Mouse (Mus musculus) midbrain, embryonic 11.5 days (tissue): Measurements from ENCODE around the gene Spon1. TPM values are rescaled to one million over a fixed set of nuclear protein-coding genes. Genes with fewer than 3 reads are reported as not detected.

Experiments used
- ATAC-seq: fragments of 200-750 bp; cut with Nextera tagmentation; 2 replicates; pipeline ENCODE4 v1.8.0; 2017; ENCODE audit warnings: moderate TSS enrichment, moderate library complexity; ENCODE audit not compliant: low FRiP score
- DNase-seq: peaks from one replicate; pipeline ENCODE4 v3.0.0; 2015; ENCODE audit warnings: low spot score; ENCODE audit errors: missing footprints
- H3K27ac ChIP-seq: fragments of 300-500 bp; sonication (generic); 2 replicates; pipeline ENCODE4 v1.5.1; 2014; ENCODE audit warnings: low read depth, low read length
- H3K27me3 ChIP-seq: fragments of 300-500 bp; sonication (generic); 2 replicates; pipeline ENCODE4 v1.6.1; 2014; ENCODE audit warnings: mild to moderate bottlenecking, low read length, moderate library complexity, mixed read lengths; ENCODE audit not compliant: control insufficient read depth, insufficient read depth
- H3K36me3 ChIP-seq: fragments of 300-500 bp; sonication (generic); 2 replicates; pipeline ENCODE4 v1.6.1; 2014; ENCODE audit warnings: mild to moderate bottlenecking, low read length, moderate library complexity, mixed read lengths; ENCODE audit not compliant: control insufficient read depth, insufficient read depth
- H3K4me1 ChIP-seq: fragments of 300-500 bp; sonication (generic); 2 replicates; pipeline ENCODE4 v1.6.1; 2014; ENCODE audit warnings: low read length; ENCODE audit not compliant: control insufficient read depth, insufficient read depth
- H3K4me2 ChIP-seq: fragments of 300-500 bp; sonication (generic); 2 replicates; pipeline ENCODE4 v1.6.1; 2014; ENCODE audit warnings: mild to moderate bottlenecking, moderate library complexity
- H3K4me3 ChIP-seq: fragments of 300-500 bp; sonication (generic); 2 replicates; pipeline ENCODE4 v1.5.1; 2014; ENCODE audit warnings: low read depth, low read length
- H3K9ac ChIP-seq: fragments of 300-500 bp; sonication (generic); 2 replicates; pipeline ENCODE4 v1.6.1; 2014; ENCODE audit warnings: low read length
- H3K9me3 ChIP-seq: fragments of 300-500 bp; sonication (generic); 2 replicates; pipeline ENCODE4 v1.6.1; 2016; ENCODE audit warnings: low read length; ENCODE audit not compliant: control insufficient read depth
- WGBS: fragments of 180-500 bp; shearing (Covaris S2); extraction: QIAGEN DNeasy Blood & Tissue Kit; methylation state at CpG from one replicate; pipeline ENCODE4 v1.1.7; 2014; 5-methylcytosine and 5-hydroxymethylcytosine counted together
- polyA plus RNA-seq: library from polyadenylated mRNA; unstranded; fragments of >200 nt; fragmentation: Nextera tagmentation; extraction: Ambion mirVana; gene quantifications from 2 replicates; pipeline ENCODE4 v1.2.1, GENCODE M21; 2014

Spon1 gene
- polyA plus RNA-seq, 1 experiment from 2014 or later, result 61.3 TPM

GRCm38 (mm10) chr7:113742644-113743043 is 23.2 kb upstream of the Spon1 start:
- Histone ChIP-seq H3K27me3 (no peaks in the 10 kb centered on the region), H3K27ac (no peak overlapping the region), H3K9ac (no peak overlapping the region), H3K9me3 (no peaks in the 10 kb centered on the region), H3K4me3 (no peak overlapping the region), H3K4me2 (no peak overlapping the region), H3K36me3 (no peaks in the 10 kb centered on the region), H3K4me1 (no peaks in the 10 kb centered on the region)
- ATAC-seq (no peak), DNase-seq (no peak)
- 96% methylated on average over 4 of the region's 4 CpGs for WGBS

- DNase-seq (no peak), ATAC-seq (no peak)
- no peak overlapping the region for H3K27ac ChIP-seq
Observed at GRCm38 (mm10) chr7:113743982-113744381, 21.8 kb upstream of the Spon1 start.

GRCm38 (mm10) chr7:113756616-113757015 is 9.2 kb upstream of the Spon1 start:
- 0 out of 2 replicates have a peak, but pooled peaks cover 2% of the 10 kb centered on the region for H3K27me3 ChIP-seq
- DNase-seq (no peak), ATAC-seq (no peak)
- 83% methylated on average over 2 of the region's 2 CpGs for WGBS
- no peaks in the 10 kb centered on the region for H3K36me3 ChIP-seq
- H3K4me1 ChIP-seq, result no peaks in the 10 kb centered on the region
- no peaks in the 10 kb centered on the region for H3K9me3 ChIP-seq
- H3K4me2 ChIP-seq, result no peak overlapping the region
- no peak overlapping the region for H3K9ac ChIP-seq
- H3K27ac ChIP-seq, result no peak overlapping the region
- H3K4me3 ChIP-seq, result no peak overlapping the region

More at GRCm38 (mm10) chr7:113743982-113744381, 21.8 kb upstream of the Spon1 start:
- Histone ChIP-seq H3K36me3 (no peaks in the 10 kb centered on the region), H3K9me3 (no peaks in the 10 kb centered on the region), H3K4me2 (no peak overlapping the region), H3K4me1 (no peaks in the 10 kb centered on the region), H3K27me3 (no peaks in the 10 kb centered on the region), H3K9ac (no peak overlapping the region), H3K4me3 (no peak overlapping the region)
- WGBS, result 42% methylated on average over 5 of the region's 5 CpGs

- H3K9ac ChIP-seq, result no peak overlapping the region
- DNase-seq (peak; percentile 90), ATAC-seq (peak; percentile 57; the same call in 1 of the 2 replicates)
- no peaks in the 10 kb centered on the region for H3K36me3 ChIP-seq
- H3K27ac ChIP-seq, result no peak overlapping the region
- no peak overlapping the region for H3K4me2 ChIP-seq
- H3K27me3 ChIP-seq, result peaks cover 2% of the 10 kb centered on the region; the same call in 1 of the 2 replicates
- peaks cover 4% of the 10 kb centered on the region; the same call in 1 of the 2 replicates for H3K9me3 ChIP-seq
- no peak overlapping the region for H3K4me3 ChIP-seq
- no peaks in the 10 kb centered on the region for H3K4me1 ChIP-seq
- WGBS, result 19% methylated on average over 1 of the region's 1 CpGs
Observed at GRCm38 (mm10) chr7:113759212-113759611, 6.6 kb upstream of the Spon1 start.

GRCm38 (mm10) chr7:113765133-113765532 is 665 bp upstream of the Spon1 start:
- Histone ChIP-seq H3K36me3 (no peaks in the 10 kb centered on the region), H3K27me3 (peaks cover 28% of the 10 kb centered on the region), H3K9ac (no peak overlapping the region), H3K27ac (no peak overlapping the region), H3K4me2 (no peak overlapping the region), H3K4me1 (peaks cover 15% of the 10 kb centered on the region), H3K9me3 (peaks cover 4% of the 10 kb centered on the region; the same call in 1 of the 2 replicates), H3K4me3 (no peak overlapping the region)
- ATAC-seq (no peak), DNase-seq (no peak)
- 85% methylated on average over 5 of the region's 5 CpGs for WGBS

GRCm38 (mm10) chr7:113766498-113766941 is 722 bp downstream of the Spon1 start:
- Histone ChIP-seq H3K27ac (peak overlapping the region; percentile 40; the same call in 1 of the 2 replicates), H3K27me3 (peaks cover 25% of the 10 kb centered on the region), H3K4me2 (peak overlapping the region; percentile 98), H3K36me3 (no peaks in the 10 kb centered on the region), H3K4me3 (peak overlapping the region; percentile 57), H3K4me1 (peaks cover 15% of the 10 kb centered on the region), H3K9ac (peak overlapping the region; percentile 68), H3K9me3 (peaks cover 4% of the 10 kb centered on the region; the same call in 1 of the 2 replicates)
- WGBS, result under 1% methylated on average over 27 of the region's 27 CpGs
- ATAC-seq (peak; percentile 62), DNase-seq (no peak)

GRCm38 (mm10) chr7:113767546-113767945 is 1.7 kb downstream of the Spon1 start:
- H3K4me2 ChIP-seq, result peak overlapping the region; percentile 98
- H3K9ac ChIP-seq, result peak overlapping the region; percentile 68
- peak overlapping the region; percentile 1; the same call in 1 of the 2 replicates for H3K27ac ChIP-seq

DNA sequence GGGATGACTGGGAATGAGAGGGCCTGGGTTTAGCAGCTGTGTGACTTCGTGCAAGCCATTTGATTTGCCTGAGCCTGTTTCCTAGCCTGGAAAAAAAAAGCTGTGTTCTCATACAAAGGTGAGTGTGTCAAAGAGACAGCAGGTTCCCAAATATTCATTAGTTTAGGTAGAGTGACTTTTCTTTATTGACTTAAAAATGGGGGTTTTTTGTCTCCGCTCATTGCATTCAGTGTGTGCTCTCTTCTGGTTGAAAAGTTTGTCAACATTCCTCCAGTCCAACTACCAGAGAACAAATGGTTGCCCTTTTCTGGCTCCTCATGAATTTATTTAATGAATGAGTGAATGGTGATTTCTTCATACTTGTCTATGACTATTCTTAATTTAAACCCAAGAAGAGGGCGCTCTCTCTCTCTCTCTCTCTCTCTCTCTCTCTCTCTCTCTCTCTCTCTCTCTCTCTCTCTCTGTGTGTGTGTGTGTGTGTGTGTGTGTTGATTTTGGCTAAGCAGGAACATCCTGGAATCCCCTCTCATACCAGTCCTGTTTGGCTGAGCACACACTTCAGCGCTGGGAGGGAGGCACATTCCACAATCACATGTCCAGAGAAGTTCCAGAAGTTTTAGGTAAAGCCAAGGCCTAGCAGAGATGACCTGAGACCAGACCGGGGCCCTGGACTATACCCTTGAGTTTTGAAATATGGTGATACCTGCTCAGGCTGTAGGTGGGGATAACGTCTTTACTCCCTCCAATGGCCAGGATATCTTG is 2.6 kb downstream of the Spon1 start:
- Histone ChIP-seq H3K4me2 (peak overlapping the region; percentile 98), H3K27ac (peak overlapping the region; percentile 1; the same call in 1 of the 2 replicates), H3K27me3 (peaks cover 25% of the 10 kb centered on the region), H3K9ac (peak overlapping the region; percentile 68), H3K4me3 (peak overlapping the region; percentile 57), H3K4me1 (peaks cover 15% of the 10 kb centered on the region), H3K9me3 (no peaks in the 10 kb centered on the region), H3K36me3 (no peaks in the 10 kb centered on the region)
- DNase-seq (peak; percentile 85), ATAC-seq (no peak)
- WGBS, result 52% methylated on average over 6 of the region's 6 CpGs

More at GRCm38 (mm10) chr7:113767546-113767945, 1.7 kb downstream of the Spon1 start:
- H3K27me3 ChIP-seq, result peaks cover 25% of the 10 kb centered on the region
- no peak for DNase-seq
- H3K9me3 ChIP-seq, result peaks cover 4% of the 10 kb centered on the region; the same call in 1 of the 2 replicates
- H3K36me3 ChIP-seq, result no peaks in the 10 kb centered on the region
- H3K4me1 ChIP-seq, result peaks cover 15% of the 10 kb centered on the region
- no peak for ATAC-seq
- WGBS, result 14% methylated on average over 6 of the region's 6 CpGs
- peak overlapping the region; percentile 57 for H3K4me3 ChIP-seq

DNA sequence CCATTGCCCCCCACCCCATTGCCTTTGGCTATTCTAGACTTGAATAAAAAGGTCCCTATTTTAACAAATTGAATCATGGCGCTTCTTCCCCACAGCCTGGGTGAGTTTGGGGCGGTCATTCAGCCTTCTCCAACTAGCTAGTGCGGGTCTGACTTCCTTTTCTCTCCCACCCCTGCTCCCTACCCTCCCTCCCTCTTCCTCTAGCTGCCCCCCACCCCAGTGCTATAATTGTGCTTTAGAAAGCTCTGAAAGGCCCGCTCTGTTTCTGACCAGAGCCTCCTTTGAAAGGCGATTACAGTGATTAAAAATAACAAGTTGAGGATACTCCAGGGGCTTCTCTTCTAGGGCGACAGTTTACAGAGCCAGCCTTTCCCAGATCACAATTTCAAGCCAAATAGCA is 3.5 kb downstream of the Spon1 start:
- H3K4me1 ChIP-seq, result peaks cover 15% of the 10 kb centered on the region
- ATAC-seq (no peak), DNase-seq (peak; percentile 86)
- no peak overlapping the region; the same call in 1 of the 2 replicates for H3K9ac ChIP-seq
- no peaks in the 10 kb centered on the region for H3K36me3 ChIP-seq
- 8% methylated on average over 6 of the region's 6 CpGs for WGBS
- H3K4me2 ChIP-seq, result peak overlapping the region; percentile 1; the same call in 1 of the 2 replicates
- peaks cover 25% of the 10 kb centered on the region for H3K27me3 ChIP-seq
- H3K4me3 ChIP-seq, result no peak overlapping the region
- no peaks in the 10 kb centered on the region for H3K9me3 ChIP-seq
- H3K27ac ChIP-seq, result no peak overlapping the region
